Mouse (Mus musculus) megakaryocyte, embryonic 14.5 days (primary cell): ENCODE data around the gene Rexo2.

Source experiments
- FLI1 ChIP-seq: IDR thresholded peaks from 2 replicates; pipeline ENCODE4 v1.6.1; 2012; ENCODE audit warnings: low read length, inconsistent platforms, mixed read lengths
- GATA1 ChIP-seq: IDR thresholded peaks from 3 replicates; pipeline ENCODE4 v1.6.1; 2012; ENCODE audit warnings: mixed read lengths, low read length, inconsistent platforms, borderline replicate concordance

- no peak for TF ChIP-seq GATA1
- TF ChIP-seq FLI1: no peak
Measured at GRCm38 (mm10) chr9:48472441-48473025, 7.9 kb downstream of the Rexo2 start.
